Mouse (Mus musculus): Measurements from ENCODE around the gene Il6st. TPM values are rescaled to one million over a fixed set of nuclear protein-coding genes. Genes with fewer than 3 reads are reported as not detected.

Il6st gene
- polyA plus RNA-seq, 1 experiment from 2014 or later, result 43.2 TPM

GRCm38 (mm10) chr13:112503846-112504245 is 40.0 kb downstream of the Il6st start:
- no peak for DNase-seq (ENCODE audit: low spot score)
- Histone ChIP-seq H3K9ac (ENCODE audit: low read depth, low read length) (no peak overlapping the region), H3K9me3 (ENCODE audit: control insufficient read depth, low read length) (no peaks in the 10 kb centered on the region), H3K4me3 (ENCODE audit: low read depth, low read length) (no peak overlapping the region), H3K4me2 (ENCODE audit: low read depth, low read length) (no peak overlapping the region), H3K27me3 (replicated peaks; ENCODE audit: control insufficient read depth, insufficient read depth, low read length) (no peaks in the 10 kb centered on the region), H3K36me3 (ENCODE audit: control insufficient read depth, insufficient read depth, low read length) (peaks cover 79% of the 10 kb centered on the region), H3K27ac (replicated peaks; ENCODE audit: low read depth, low read length) (no peak overlapping the region), H3K4me1 (ENCODE audit: control insufficient read depth, insufficient read depth, low read length) (no peaks in the 10 kb centered on the region)
- no peak for ATAC-seq (ENCODE audit: low read depth)
- 93% methylated on average over 13 of the region's 13 CpGs for WGBS

GRCm38 (mm10) chr13:112505436-112505835 is 41.6 kb downstream of the Il6st start:
- H3K27ac ChIP-seq (replicated peaks; ENCODE audit: low read depth, low read length), result no peak overlapping the region
- no peak for ATAC-seq (ENCODE audit: low read depth)
- H3K4me2 ChIP-seq (ENCODE audit: low read depth, low read length), result no peak overlapping the region
- H3K36me3 ChIP-seq (ENCODE audit: control insufficient read depth, insufficient read depth, low read length), result peaks cover 65% of the 10 kb centered on the region
- DNase-seq (ENCODE audit: low spot score), result no peak
- no peak overlapping the region for H3K9ac ChIP-seq (ENCODE audit: low read depth, low read length)
- no peak overlapping the region for H3K4me3 ChIP-seq (ENCODE audit: low read depth, low read length)
- no peaks in the 10 kb centered on the region for H3K4me1 ChIP-seq (ENCODE audit: control insufficient read depth, insufficient read depth, low read length)
- WGBS, result 87% methylated on average over 6 of the region's 6 CpGs
- no peaks in the 10 kb centered on the region for H3K27me3 ChIP-seq (replicated peaks; ENCODE audit: control insufficient read depth, insufficient read depth, low read length)
- no peaks in the 10 kb centered on the region for H3K9me3 ChIP-seq (ENCODE audit: control insufficient read depth, low read length)

GRCm38 (mm10) chr13:112506766-112507165 is 42.9 kb downstream of the Il6st start:
- Histone ChIP-seq H3K9ac (ENCODE audit: low read depth, low read length) (no peak overlapping the region), H3K9me3 (ENCODE audit: control insufficient read depth, low read length) (no peaks in the 10 kb centered on the region), H3K27me3 (replicated peaks; ENCODE audit: control insufficient read depth, insufficient read depth, low read length) (no peaks in the 10 kb centered on the region), H3K4me3 (ENCODE audit: low read depth, low read length) (no peak overlapping the region), H3K4me1 (ENCODE audit: control insufficient read depth, insufficient read depth, low read length) (no peaks in the 10 kb centered on the region), H3K4me2 (ENCODE audit: low read depth, low read length) (no peak overlapping the region), H3K27ac (replicated peaks; ENCODE audit: low read depth, low read length) (no peak overlapping the region), H3K36me3 (ENCODE audit: control insufficient read depth, insufficient read depth, low read length) (peaks cover 52% of the 10 kb centered on the region)
- 71% methylated on average over 13 of the region's 13 CpGs for WGBS
- DNase-seq (ENCODE audit: low spot score) (peak; percentile 30), ATAC-seq (ENCODE audit: low read depth) (no peak)

GRCm38 (mm10) chr13:112507691-112508090 is 43.8 kb downstream of the Il6st start:
- WGBS, result 81% methylated on average over 13 of the region's 13 CpGs
- ATAC-seq (ENCODE audit: low read depth) (no peak), DNase-seq (ENCODE audit: low spot score) (no peak)
- Histone ChIP-seq H3K27ac (replicated peaks; ENCODE audit: low read depth, low read length) (no peak overlapping the region), H3K4me3 (ENCODE audit: low read depth, low read length) (no peak overlapping the region), H3K4me1 (ENCODE audit: control insufficient read depth, insufficient read depth, low read length) (no peaks in the 10 kb centered on the region), H3K4me2 (ENCODE audit: low read depth, low read length) (no peak overlapping the region), H3K36me3 (ENCODE audit: control insufficient read depth, insufficient read depth, low read length) (peaks cover 45% of the 10 kb centered on the region), H3K27me3 (replicated peaks; ENCODE audit: control insufficient read depth, insufficient read depth, low read length) (no peaks in the 10 kb centered on the region), H3K9ac (ENCODE audit: low read depth, low read length) (no peak overlapping the region), H3K9me3 (ENCODE audit: control insufficient read depth, low read length) (no peaks in the 10 kb centered on the region)

- peaks cover 38% of the 10 kb centered on the region for H3K36me3 ChIP-seq (ENCODE audit: control insufficient read depth, insufficient read depth, low read length)
- no peaks in the 10 kb centered on the region for H3K4me1 ChIP-seq (ENCODE audit: control insufficient read depth, insufficient read depth, low read length)
- H3K27me3 ChIP-seq (replicated peaks; ENCODE audit: control insufficient read depth, insufficient read depth, low read length), result no peaks in the 10 kb centered on the region
- H3K9me3 ChIP-seq (ENCODE audit: control insufficient read depth, low read length), result no peaks in the 10 kb centered on the region
- no peak overlapping the region for H3K4me3 ChIP-seq (ENCODE audit: low read depth, low read length)
- no peak overlapping the region for H3K4me2 ChIP-seq (ENCODE audit: low read depth, low read length)
- DNase-seq (ENCODE audit: low spot score), result no peak
- no peak for ATAC-seq (ENCODE audit: low read depth)
- no peak overlapping the region for H3K27ac ChIP-seq (replicated peaks; ENCODE audit: low read depth, low read length)
- no peak overlapping the region for H3K9ac ChIP-seq (ENCODE audit: low read depth, low read length)
- WGBS, result 81% methylated on average over 5 of the region's 5 CpGs
Measured at GRCm38 (mm10) chr13:112508487-112508886, 44.6 kb downstream of the Il6st start.

- WGBS, result 16% methylated on average over 4 of the region's 4 CpGs
- Histone ChIP-seq H3K4me3 (ENCODE audit: low read depth, low read length) (no peak overlapping the region), H3K4me1 (ENCODE audit: control insufficient read depth, insufficient read depth, low read length) (no peaks in the 10 kb centered on the region), H3K36me3 (ENCODE audit: control insufficient read depth, insufficient read depth, low read length) (peaks cover 28% of the 10 kb centered on the region), H3K27ac (replicated peaks; ENCODE audit: low read depth, low read length) (no peak overlapping the region), H3K9ac (ENCODE audit: low read depth, low read length) (no peak overlapping the region), H3K4me2 (ENCODE audit: low read depth, low read length) (no peak overlapping the region), H3K27me3 (replicated peaks; ENCODE audit: control insufficient read depth, insufficient read depth, low read length) (no peaks in the 10 kb centered on the region), H3K9me3 (ENCODE audit: control insufficient read depth, low read length) (no peaks in the 10 kb centered on the region)
- ATAC-seq (ENCODE audit: low read depth), result peak; percentile 62
- DNase-seq (ENCODE audit: low spot score), result peak; percentile 84
Measured at GRCm38 (mm10) chr13:112509465-112509864, 45.6 kb downstream of the Il6st start.

GRCm38 (mm10) chr13:112510437-112511212 is 46.8 kb downstream of the Il6st start:
- Histone ChIP-seq H3K27me3 (replicated peaks; ENCODE audit: control insufficient read depth, insufficient read depth, low read length) (no peaks in the 10 kb centered on the region), H3K4me2 (ENCODE audit: low read depth, low read length) (no peak overlapping the region), H3K4me3 (ENCODE audit: low read depth, low read length) (no peak overlapping the region), H3K9me3 (ENCODE audit: control insufficient read depth, low read length) (no peaks in the 10 kb centered on the region), H3K36me3 (ENCODE audit: control insufficient read depth, insufficient read depth, low read length) (peaks cover 16% of the 10 kb centered on the region), H3K27ac (replicated peaks; ENCODE audit: low read depth, low read length) (no peak overlapping the region), H3K4me1 (ENCODE audit: control insufficient read depth, insufficient read depth, low read length) (no peaks in the 10 kb centered on the region), H3K9ac (ENCODE audit: low read depth, low read length) (no peak overlapping the region)
- WGBS, result 89% methylated on average over 19 of the region's 19 CpGs
- ATAC-seq (ENCODE audit: low read depth) (no peak; the same call in 1 of the 2 replicates), DNase-seq (ENCODE audit: low spot score) (no peak)

GRCm38 (mm10) chr13:112511261-112511660 is 47.4 kb downstream of the Il6st start:
- H3K4me2 ChIP-seq (ENCODE audit: low read depth, low read length), result no peak overlapping the region
- no peaks in the 10 kb centered on the region for H3K4me1 ChIP-seq (ENCODE audit: control insufficient read depth, insufficient read depth, low read length)
- H3K9me3 ChIP-seq (ENCODE audit: control insufficient read depth, low read length), result no peaks in the 10 kb centered on the region
- no peak overlapping the region for H3K27ac ChIP-seq (replicated peaks; ENCODE audit: low read depth, low read length)
- peak; percentile 28 for DNase-seq (ENCODE audit: low spot score)
- ATAC-seq (ENCODE audit: low read depth), result no peak
- H3K9ac ChIP-seq (ENCODE audit: low read depth, low read length), result no peak overlapping the region
- WGBS, result 69% methylated on average over 11 of the region's 11 CpGs
- H3K4me3 ChIP-seq (ENCODE audit: low read depth, low read length), result no peak overlapping the region
- H3K27me3 ChIP-seq (replicated peaks; ENCODE audit: control insufficient read depth, insufficient read depth, low read length), result no peaks in the 10 kb centered on the region
- H3K36me3 ChIP-seq (ENCODE audit: control insufficient read depth, insufficient read depth, low read length), result peaks cover 10% of the 10 kb centered on the region

GRCm38 (mm10) chr13:112511810-112512209 is 47.9 kb downstream of the Il6st start:
- no peak overlapping the region for H3K4me2 ChIP-seq (ENCODE audit: low read depth, low read length)
- no peak overlapping the region for H3K27ac ChIP-seq (replicated peaks; ENCODE audit: low read depth, low read length)
- 90% methylated on average over 7 of the region's 7 CpGs for WGBS
- H3K4me3 ChIP-seq (ENCODE audit: low read depth, low read length), result no peak overlapping the region
- no peaks in the 10 kb centered on the region for H3K4me1 ChIP-seq (ENCODE audit: control insufficient read depth, insufficient read depth, low read length)
- DNase-seq (ENCODE audit: low spot score) (no peak), ATAC-seq (ENCODE audit: low read depth) (no peak)
- H3K36me3 ChIP-seq (ENCODE audit: control insufficient read depth, insufficient read depth, low read length), result peaks cover 6% of the 10 kb centered on the region
- no peaks in the 10 kb centered on the region for H3K9me3 ChIP-seq (ENCODE audit: control insufficient read depth, low read length)
- H3K9ac ChIP-seq (ENCODE audit: low read depth, low read length), result no peak overlapping the region
- no peaks in the 10 kb centered on the region for H3K27me3 ChIP-seq (replicated peaks; ENCODE audit: control insufficient read depth, insufficient read depth, low read length)

Measured in embryonic facial prominence, embryonic 14.5 days (tissue).